Mouse (Mus musculus): Measurements from ENCODE around the gene Dennd1c. TPM values are rescaled to one million over a fixed set of nuclear protein-coding genes. Genes with fewer than 3 reads are reported as not detected.

Gene Dennd1c
- total RNA-seq, 2 experiments from 2014 or later = 0.52 to 0.79 TPM

GRCm38 (mm10) chr17:57047406-57047805 lies 30.9 kb downstream of the Dennd1c start:
- DNase-seq = no peak

GRCm38 (mm10) chr17:57041554-57041953 lies 36.8 kb downstream of the Dennd1c start, which contains the start of gene Slc25a41:
Gene Slc25a41 (minus strand): TSS chr17:57041654.
- no peak for DNase-seq

GRCm38 (mm10) chr17:57038978-57039377 lies 39.3 kb downstream of the Dennd1c start:
- DNase-seq = no peak

DNA sequence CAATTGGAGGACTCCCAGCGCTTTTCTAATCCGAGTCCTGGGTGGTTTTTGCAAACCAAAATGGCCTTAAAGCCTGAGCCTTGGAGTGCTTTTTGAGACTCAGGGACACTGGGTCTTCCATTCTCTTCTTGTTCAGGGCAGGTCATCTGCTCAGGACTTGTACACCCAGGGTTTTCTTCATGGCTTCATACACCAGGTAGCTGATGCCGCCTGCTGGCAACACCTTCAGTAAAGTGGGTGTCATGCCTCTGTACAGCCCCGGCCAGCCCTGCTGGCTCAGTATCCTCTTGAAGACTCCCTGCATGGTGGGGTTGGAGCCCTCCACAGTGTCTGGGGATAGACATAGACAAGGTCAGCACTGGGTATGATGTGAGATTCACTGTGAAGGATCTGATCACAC lies 45.5 kb downstream of the Dennd1c start:
- no peak for DNase-seq

DNA sequence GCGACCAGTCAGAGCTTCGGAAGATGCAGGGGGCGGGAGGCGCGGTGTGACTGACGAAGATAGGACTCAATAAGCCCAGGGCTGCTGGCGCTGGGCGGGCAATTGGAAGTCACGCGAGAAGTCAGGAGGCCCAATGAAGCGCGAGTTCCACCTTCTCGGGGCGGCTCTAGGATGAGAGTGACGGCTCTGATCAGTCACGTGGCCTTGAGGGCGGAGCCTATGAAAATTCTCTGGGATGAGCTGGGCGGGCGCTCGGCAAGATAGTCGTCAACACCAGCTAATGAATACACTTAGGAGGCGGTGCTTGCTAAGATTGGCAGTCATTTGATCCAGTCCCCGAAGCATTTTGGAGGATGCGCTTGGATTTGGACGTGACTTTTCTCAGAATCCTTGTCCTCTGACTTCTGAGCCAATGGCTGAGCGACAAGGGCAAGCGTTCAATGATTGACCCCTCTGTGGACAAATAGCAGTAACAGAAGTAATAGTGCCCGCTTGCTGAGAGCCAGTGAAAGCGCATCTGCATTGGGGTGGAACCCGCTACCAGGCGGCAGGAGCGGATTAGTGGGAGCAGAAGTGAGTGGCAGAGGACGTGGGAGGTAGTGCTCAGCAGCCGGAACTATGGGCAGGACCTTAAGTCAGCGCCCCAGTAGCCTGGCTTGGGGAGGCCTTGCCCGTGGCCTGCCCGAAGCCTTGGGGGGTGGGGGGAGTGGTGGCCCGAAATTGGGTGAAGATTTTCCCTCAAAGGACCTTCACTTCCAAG lies 46.5 kb downstream of the Dennd1c start:
- peak; percentile 93 for DNase-seq

DNA sequence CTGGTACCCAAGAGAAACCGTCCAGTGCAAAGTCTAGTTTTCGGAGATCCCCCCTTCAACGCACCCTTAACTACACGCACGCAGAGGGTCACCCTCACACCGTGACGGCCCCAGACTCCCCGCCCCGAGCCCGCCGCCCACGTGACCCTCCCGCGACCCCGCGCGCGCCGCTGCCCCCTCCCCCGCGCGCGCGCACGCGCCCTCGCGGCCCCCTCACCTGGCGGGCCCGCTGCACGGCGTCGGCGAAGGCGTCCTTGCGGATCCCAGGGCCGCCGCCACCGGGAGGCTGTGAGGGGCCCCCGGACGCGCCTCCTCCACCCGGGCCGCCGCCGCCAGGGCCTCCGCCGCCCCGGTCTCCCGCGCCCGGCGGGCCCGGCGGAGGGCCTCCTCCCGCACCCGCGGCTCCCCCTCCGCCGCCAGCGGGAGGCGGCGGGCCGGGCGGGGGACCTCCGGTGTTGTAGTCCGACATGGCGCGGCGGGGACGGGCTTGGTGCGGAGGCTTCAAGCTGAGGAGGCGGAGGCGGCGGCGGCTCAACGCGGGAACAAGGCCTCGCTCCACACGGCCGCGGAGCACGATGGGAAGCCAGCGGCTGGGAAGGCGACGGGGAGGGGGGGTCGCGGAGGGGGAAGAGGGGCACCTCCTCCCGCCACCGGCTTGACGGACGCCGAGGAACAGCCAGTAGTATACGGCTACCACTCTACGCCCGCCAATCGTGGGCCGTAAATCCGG lies 47.2 kb downstream of the Dennd1c start, which contains the start of gene Khsrp:
Khsrp (minus strand) TSS at position 592 of the 730 bp plus-strand sequence.
- DNase-seq = peak; percentile 92

GRCm38 (mm10) chr17:57029691-57030090 lies 48.6 kb downstream of the Dennd1c start:
- no peak for DNase-seq

DNA sequence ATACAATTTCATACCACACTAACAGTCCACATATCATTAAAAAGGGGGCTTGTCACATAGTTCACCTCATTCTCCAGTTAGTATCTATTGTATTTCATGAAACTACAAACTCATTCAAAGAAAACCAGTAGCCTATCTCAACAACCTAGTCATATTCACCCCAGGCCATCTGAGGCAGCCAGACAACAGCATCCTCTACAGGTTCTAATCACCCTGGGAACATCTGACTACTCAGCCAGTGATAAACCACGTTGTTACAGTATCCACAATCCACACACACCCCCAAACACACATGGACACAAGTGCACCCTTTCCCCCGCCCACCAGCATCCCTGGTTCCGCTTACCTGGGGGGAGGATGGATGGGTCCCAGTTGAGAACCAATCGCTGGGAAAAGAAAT lies 50.8 kb downstream of the Dennd1c start:
- DNase-seq = no peak

DNA sequence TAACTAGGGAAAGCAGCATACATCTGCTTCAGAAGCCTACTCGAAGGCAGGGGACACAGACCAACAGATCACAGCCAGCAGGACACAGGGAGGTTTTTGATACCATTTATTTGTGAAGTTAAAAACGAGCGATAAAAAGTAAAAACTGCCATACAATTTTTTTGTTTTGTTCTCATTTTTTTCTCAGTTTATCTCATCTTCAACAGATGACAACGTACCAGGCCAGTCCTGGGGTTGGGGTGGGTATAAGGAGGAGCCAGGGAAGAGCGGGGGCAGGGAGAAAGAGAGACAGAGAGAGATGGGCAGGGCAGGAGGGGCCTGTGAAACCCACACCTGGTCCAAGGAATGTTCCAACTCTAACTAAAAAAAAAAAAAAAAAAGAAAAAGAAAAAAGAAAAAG lies 57.4 kb downstream of the Dennd1c start:
- no peak for DNase-seq

DNA sequence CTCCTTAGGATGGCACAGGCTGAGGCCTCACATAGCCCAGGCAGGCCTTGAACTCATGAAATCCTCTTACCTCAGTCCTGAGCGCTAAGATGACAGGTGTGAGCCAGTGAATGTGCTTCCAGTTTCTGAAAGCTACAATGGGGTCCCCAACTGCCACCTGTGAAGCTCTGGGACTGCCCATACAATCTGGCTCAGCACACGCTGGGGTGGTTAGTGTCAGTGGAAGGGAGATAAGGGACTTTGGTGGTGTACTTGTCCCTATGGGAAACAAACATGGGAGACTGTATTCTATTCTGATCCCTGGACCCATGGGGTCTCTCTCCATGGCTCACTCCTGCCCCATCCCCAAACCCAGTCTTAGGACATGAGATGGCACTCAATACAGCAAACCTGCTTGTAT lies 58.6 kb downstream of the Dennd1c start:
- DNase-seq = no peak

Other genes with a start within 250 kb of the Dennd1c start
- 1 to 10 TPM; 2.6 to 5.5 TPM for gene Rfx2, start 247.5 kb downstream of the Dennd1c start, total RNA-seq (2021)
- not detected for gene Acsbg2, start 204.1 kb downstream of the Dennd1c start, total RNA-seq (2021)
- under 1 TPM in 1 of 2 experiments, not detected in 1; 0.11 TPM for gene 1700061G19Rik, start 203.0 kb downstream of the Dennd1c start, total RNA-seq (2021)
- gene Mllt1, start 143.1 kb downstream of the Dennd1c start, total RNA-seq (2021) = 10 to 100 TPM; 15.5 to 23.1 TPM
- gene Acer1, start 96.4 kb downstream of the Dennd1c start, total RNA-seq (2021) = not detected
- 10 to 100 TPM; 32.7 to 34.9 TPM for gene Clpp, start 88.2 kb downstream of the Dennd1c start, total RNA-seq (2021)
- 10 to 100 TPM; 29.5 to 33.5 TPM for gene Alkbh7, start 81.2 kb downstream of the Dennd1c start, total RNA-seq (2021)
- not detected for gene Pspn, start 78.5 kb downstream of the Dennd1c start, total RNA-seq (2021)
- gene Gtf2f1, start 67.2 kb downstream of the Dennd1c start, total RNA-seq (2021) = 10 to 100 TPM; 24.3 to 28.0 TPM
- not detected for gene Gm17949, start 67.0 kb downstream of the Dennd1c start, total RNA-seq (2021)
- gene Khsrp, start 47.0 kb downstream of the Dennd1c start, total RNA-seq (2021) = 10 to 100 TPM; 47.0 to 57.4 TPM
- not detected for gene Slc25a41, start 36.9 kb downstream of the Dennd1c start, total RNA-seq (2021)
- gene Crb3, start 19.4 kb downstream of the Dennd1c start, total RNA-seq (2021) = under 1 TPM; 0.54 to 0.81 TPM
- gene Slc25a23, start 18.7 kb downstream of the Dennd1c start, total RNA-seq (2021) = 10 to 100 TPM; 42.1 to 50.9 TPM
- gene Tubb4a, start 9.3 kb upstream of the Dennd1c start, total RNA-seq (2021) = 1 to 10 TPM; 4.2 to 4.6 TPM
- under 1 TPM; 0.42 to 0.95 TPM for gene Tnfsf9, start 26.8 kb upstream of the Dennd1c start, total RNA-seq (2021)
- gene Cd70, start 71.3 kb upstream of the Dennd1c start, total RNA-seq (2021) = not detected
- gene Tnfsf14, start 115.7 kb upstream of the Dennd1c start, total RNA-seq (2021) = under 1 TPM in 1 of 2 experiments, not detected in 1; 0.14 TPM
- 1 to 10 TPM; 1.6 to 3.5 TPM for gene C3, start 149.6 kb upstream of the Dennd1c start, total RNA-seq (2021)
- gene Gpr108, start 169.9 kb upstream of the Dennd1c start, total RNA-seq (2021) = 10 to 100 TPM; 22.0 to 23.8 TPM
- 10 to 100 TPM; 69.1 to 74.4 TPM for gene Trip10, start 170.9 kb upstream of the Dennd1c start, total RNA-seq (2021)
- gene Vav1, start 200.6 kb upstream of the Dennd1c start, total RNA-seq (2021) = 1 to 10 TPM; 1.5 to 2.4 TPM

Measured in gastrocnemius, postnatal 10 days (tissue).